Mouse (Mus musculus): ENCODE measurements around the gene Oxsr1.
"Not testable (repeated sequence)": the region's sequence is repeated elsewhere in the genome, so short reads cannot be mapped to it uniquely, and the experiment has no call there.

Oxsr1 gene

GRCm38 (mm10) chr9:119274814-119275213 lies 47.4 kb downstream of the Oxsr1 start:
- not testable (repeated sequence) for DNase-seq (ENCODE audit: low spot score in 2 of 2)

- no peak for DNase-seq (ENCODE audit: low spot score in 2 of 2)
These were observed 50.7 kb downstream of the Oxsr1 start for GRCm38 (mm10) chr9:119271496-119271895.

- DNase-seq (ENCODE audit: low spot score in 2 of 2), result peak in 1 of 2 experiments; percentile 21
These were observed 53.6 kb downstream of the Oxsr1 start for GRCm38 (mm10) chr9:119268588-119269145.

- no peak for DNase-seq (ENCODE audit: low spot score in 2 of 2)
These were observed 54.1 kb downstream of the Oxsr1 start for GRCm38 (mm10) chr9:119268120-119268519.

GRCm38 (mm10) chr9:119266121-119266395 lies 56.2 kb downstream of the Oxsr1 start:
- DNase-seq (ENCODE audit: low spot score in 2 of 2), result not testable (repeated sequence)

GRCm38 (mm10) chr9:119265373-119266120 lies 56.7 kb downstream of the Oxsr1 start:
- not testable (repeated sequence) for DNase-seq (ENCODE audit: low spot score in 2 of 2)

GRCm38 (mm10) chr9:119263067-119263466 lies 59.2 kb downstream of the Oxsr1 start:
- no peak for DNase-seq (ENCODE audit: low spot score in 2 of 2)

- no peak for DNase-seq (ENCODE audit: low spot score in 2 of 2)
These were observed 61.4 kb downstream of the Oxsr1 start for GRCm38 (mm10) chr9:119260825-119261224.

- no peak for DNase-seq (ENCODE audit: low spot score in 2 of 2)
These were observed 63.4 kb downstream of the Oxsr1 start for GRCm38 (mm10) chr9:119258785-119259184.

- no peak for DNase-seq (ENCODE audit: low spot score in 2 of 2)
These were observed 64.1 kb downstream of the Oxsr1 start for GRCm38 (mm10) chr9:119258128-119258527.

- DNase-seq (ENCODE audit: low spot score in 2 of 2), result no peak
These were observed 66.1 kb downstream of the Oxsr1 start for GRCm38 (mm10) chr9:119256161-119256560.

GRCm38 (mm10) chr9:119255096-119255495 lies 67.1 kb downstream of the Oxsr1 start:
- DNase-seq (ENCODE audit: low spot score in 2 of 2), result no peak

- no peak for DNase-seq (ENCODE audit: low spot score in 2 of 2)
These were observed 68.0 kb downstream of the Oxsr1 start for GRCm38 (mm10) chr9:119254187-119254586.

GRCm38 (mm10) chr9:119247996-119248395 lies 74.2 kb downstream of the Oxsr1 start:
- no peak for DNase-seq (ENCODE audit: low spot score in 2 of 2)

- DNase-seq (ENCODE audit: low spot score in 2 of 2), result no peak
These were observed 75.4 kb downstream of the Oxsr1 start for GRCm38 (mm10) chr9:119246826-119247225.

- no peak for DNase-seq (ENCODE audit: low spot score in 2 of 2)
These were observed 78.2 kb downstream of the Oxsr1 start for GRCm38 (mm10) chr9:119243981-119244380.

GRCm38 (mm10) chr9:119241169-119241865 lies 80.9 kb downstream of the Oxsr1 start:
- DNase-seq (ENCODE audit: low spot score in 2 of 2), result no peak

- DNase-seq (ENCODE audit: low spot score in 2 of 2), result no peak
These were observed 81.8 kb downstream of the Oxsr1 start for GRCm38 (mm10) chr9:119240286-119240997.

- no peak for DNase-seq (ENCODE audit: low spot score in 2 of 2)
These were observed 83.0 kb downstream of the Oxsr1 start for GRCm38 (mm10) chr9:119239274-119239673.

- DNase-seq (ENCODE audit: low spot score in 2 of 2), result no peak
These were observed 83.4 kb downstream of the Oxsr1 start for GRCm38 (mm10) chr9:119238796-119239195.

- DNase-seq (ENCODE audit: low spot score in 2 of 2), result no peak
These were observed 90.7 kb downstream of the Oxsr1 start for GRCm38 (mm10) chr9:119231552-119231951.

GRCm38 (mm10) chr9:119230829-119231228 lies 91.4 kb downstream of the Oxsr1 start:
- no peak for DNase-seq (ENCODE audit: low spot score in 2 of 2)
